Comparison of ENCODE assay signal across 8 mouse cellular contexts in the genomic region with DNA sequence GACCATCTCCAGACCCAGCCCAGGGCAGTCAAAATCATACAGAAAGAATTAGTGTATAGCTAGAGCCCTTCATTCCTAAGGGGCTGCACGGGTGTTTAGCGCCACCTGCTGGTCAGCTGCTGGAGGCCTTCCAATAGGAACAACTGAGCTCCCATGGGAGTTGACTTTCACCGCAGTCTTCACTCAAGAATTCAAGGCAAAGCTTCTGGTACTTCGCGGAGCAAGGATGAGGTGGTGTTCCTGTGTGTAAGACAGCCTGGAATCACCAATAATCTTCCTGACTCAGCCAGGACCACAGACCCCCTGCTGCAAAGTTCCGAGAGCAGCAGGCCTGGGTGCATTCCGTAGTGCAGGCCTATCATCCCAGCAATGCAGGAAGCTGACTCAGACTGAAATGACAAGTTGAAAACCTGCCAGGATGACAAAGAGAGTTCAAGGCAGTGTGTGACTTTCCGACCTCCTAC. TPM values are rescaled to one million over a fixed set of nuclear protein-coding genes. Genes with fewer than 3 reads are reported as not detected.
DNase-seq lines count a peak whose midpoint lies in the region; ATAC-seq and TF ChIP-seq lines count a peak whose summit lies in the region.

No protein-coding gene starts in this region.

- H3K4me1 ChIP-seq in forebrain, embryonic 11.5 days (replicated peaks; ENCODE audit: control insufficient read depth, insufficient read depth, low read length), result peaks cover 2% of the 10 kb centered on the region; the same call in 1 of the 2 replicates
- peaks cover 20% of the 10 kb centered on the region for H3K4me1 ChIP-seq in heart, embryonic 16.5 days (ENCODE audit: control insufficient read depth, insufficient read depth, low read length)
- peaks cover 24% of the 10 kb centered on the region for H3K4me1 ChIP-seq in liver, postnatal 0 days (ENCODE audit: insufficient read depth)
- no peaks in the 10 kb centered on the region for H3K4me1 ChIP-seq in neural tube, embryonic 14.5 days (ENCODE audit: control insufficient read depth, insufficient read depth, low read length)

- no peak overlapping the region for H3K4me3 ChIP-seq in forebrain, embryonic 11.5 days (ENCODE audit: low read depth, low read length)
- peak overlapping the region; percentile 31 for H3K4me3 ChIP-seq in heart, embryonic 16.5 days (ENCODE audit: low read length)
- no peak overlapping the region for H3K4me3 ChIP-seq in liver, postnatal 0 days (ENCODE audit: low read depth, low read length)
- no peak overlapping the region for H3K4me3 ChIP-seq in neural tube, embryonic 14.5 days (ENCODE audit: low read depth, low read length)

- TF ChIP-seq EP300 in liver, postnatal 0 days (IDR thresholded peaks at IDR 0.05; ENCODE audit: low read depth), result peak; percentile 30; the same call in 1 of the 2 replicates

- WGBS in forebrain, embryonic 11.5 days, result 36% methylated on average over 8 of the region's 8 CpGs
- 12% methylated on average over 8 of the region's 8 CpGs for WGBS in heart, embryonic 16.5 days
- 30% methylated on average over 8 of the region's 8 CpGs for WGBS in liver, postnatal 0 days (ENCODE audit: insufficient replicate concordance)
- WGBS in neural tube, embryonic 14.5 days, result 32% methylated on average over 8 of the region's 8 CpGs

- H3K27me3 ChIP-seq in forebrain, embryonic 11.5 days (ENCODE audit: control insufficient read depth, insufficient read depth, low read length), result no peaks in the 10 kb centered on the region
- H3K27me3 ChIP-seq in heart, embryonic 16.5 days (ENCODE audit: control insufficient read depth, insufficient read depth, low read length), result no peaks in the 10 kb centered on the region
- no peaks in the 10 kb centered on the region for H3K27me3 ChIP-seq in liver, postnatal 0 days (ENCODE audit: insufficient read depth, low read length)
- no peaks in the 10 kb centered on the region for H3K27me3 ChIP-seq in neural tube, embryonic 14.5 days (ENCODE audit: control insufficient read depth, insufficient read depth, low read length)

- no peak overlapping the region for H3K4me2 ChIP-seq in forebrain, embryonic 11.5 days (ENCODE audit: low read depth, low read length, severe bottlenecking)
- peak overlapping the region; percentile 56 for H3K4me2 ChIP-seq in heart, embryonic 16.5 days (ENCODE audit: low read depth, low read length)
- no peak overlapping the region for H3K4me2 ChIP-seq in liver, postnatal 0 days (ENCODE audit: low read depth, low read length)
- no peak overlapping the region for H3K4me2 ChIP-seq in neural tube, embryonic 14.5 days (ENCODE audit: low read depth, low read length)

- H3K27ac ChIP-seq in forebrain, embryonic 11.5 days (ENCODE audit: low read depth, low read length), result no peak overlapping the region
- peak overlapping the region; percentile 64 for H3K27ac ChIP-seq in heart, embryonic 16.5 days (ENCODE audit: low read length)
- no peak overlapping the region for H3K27ac ChIP-seq in liver, postnatal 0 days (ENCODE audit: low read depth)
- no peak overlapping the region for H3K27ac ChIP-seq in neural tube, embryonic 14.5 days (ENCODE audit: low read depth, low read length)

- H3K36me3 ChIP-seq in forebrain, embryonic 11.5 days (ENCODE audit: control insufficient read depth, insufficient read depth, low read length), result no peaks in the 10 kb centered on the region
- H3K36me3 ChIP-seq in heart, embryonic 16.5 days (ENCODE audit: control insufficient read depth, insufficient read depth), result no peaks in the 10 kb centered on the region
- no peaks in the 10 kb centered on the region for H3K36me3 ChIP-seq in liver, postnatal 0 days (replicated peaks; ENCODE audit: insufficient read depth, low read length)
- H3K36me3 ChIP-seq in neural tube, embryonic 14.5 days (ENCODE audit: control insufficient read depth, insufficient read depth, low read length), result no peaks in the 10 kb centered on the region

- peak; percentile 67; the same call in 1 of the 2 replicates for ATAC-seq in forebrain, embryonic 11.5 days (replicated peaks; ENCODE audit: low FRiP score)
- peak; percentile 66 for ATAC-seq in heart, embryonic 16.5 days (replicated peaks; ENCODE audit: extremely low read depth, insufficient read depth, low FRiP score)
- peak; percentile 36 for ATAC-seq in liver, postnatal 0 days
- ATAC-seq in neural tube, embryonic 14.5 days (ENCODE audit: low read depth), result peak; percentile 38; the same call in 1 of the 2 replicates

- DNase-seq in CD8-positive naive resting alpha-beta T cell, adult 2 months (ENCODE audit: low read depth in 2 of 2, low spot score in 2 of 2), result peak; percentile 73 to 76
- DNase-seq in c-Kit-negative CD71-positive TER-119-positive erythroid progenitor cells, embryonic 14.5 days (ENCODE audit: low read depth, low spot score), result peak; percentile 69
- DNase-seq in forebrain, embryonic 11.5 days (ENCODE audit: low spot score), result peak; percentile 93
- peak; percentile 84 to 94 for DNase-seq in kidney, postnatal 36 days
- DNase-seq in liver, postnatal 0 days, result peak; percentile 91
- DNase-seq in testis, postnatal 10 days (ENCODE audit: low spot score), result peak; percentile 93

- TF ChIP-seq CTCF in liver, postnatal 0 days (IDR thresholded peaks at IDR 0.05; ENCODE audit: low read depth), result peak; percentile 99

- H3K9ac ChIP-seq in forebrain, embryonic 11.5 days (ENCODE audit: low read length), result no peak overlapping the region
- peak overlapping the region; percentile 44 for H3K9ac ChIP-seq in heart, embryonic 16.5 days (ENCODE audit: low read length)
- no peak overlapping the region for H3K9ac ChIP-seq in liver, postnatal 0 days (replicated peaks)
- no peak overlapping the region for H3K9ac ChIP-seq in neural tube, embryonic 14.5 days (replicated peaks; ENCODE audit: low read depth, low read length)

- no peaks in the 10 kb centered on the region for H3K9me3 ChIP-seq in forebrain, embryonic 11.5 days (ENCODE audit: control insufficient read depth, low read length)
- no peaks in the 10 kb centered on the region for H3K9me3 ChIP-seq in heart, embryonic 16.5 days (replicated peaks; ENCODE audit: control insufficient read depth, low read length)
- H3K9me3 ChIP-seq in liver, postnatal 0 days (ENCODE audit: low read length), result no peaks in the 10 kb centered on the region
- no peaks in the 10 kb centered on the region for H3K9me3 ChIP-seq in neural tube, embryonic 14.5 days (ENCODE audit: control insufficient read depth, low read length)

RNA-seq across cellular contexts. Expression of gene Hsp90aa1, which starts 0.5 kb away (rescaled TPM):
- polyA plus RNA-seq in forebrain, embryonic 11.5 days (2014; fragmentation: Nextera tagmentation; extraction: Ambion mirVana), result 1,424 and 1,481 TPM in 2 replicates
- 622 and 694 TPM in 2 replicates for polyA plus RNA-seq in heart, embryonic 16.5 days (2015; fragmentation: Nextera tagmentation; extraction: Ambion mirVana)
- 231 and 250 TPM in 2 replicates for polyA plus RNA-seq in liver, postnatal 0 days (2015; fragmentation: Nextera tagmentation; extraction: Ambion mirVana)
- 1,424 and 1,546 TPM in 2 replicates for polyA plus RNA-seq in neural tube, embryonic 14.5 days (2014; fragmentation: Nextera tagmentation; extraction: Ambion mirVana)

RNA-seq across cellular contexts. Expression of gene 1700001K19Rik, which starts 20.6 kb away (rescaled TPM):
- 0.27 TPM in 1 of 2 replicates, not detected in the other for polyA plus RNA-seq in forebrain, embryonic 11.5 days (2014; fragmentation: Nextera tagmentation; extraction: Ambion mirVana)
- polyA plus RNA-seq in heart, embryonic 16.5 days (2015; fragmentation: Nextera tagmentation; extraction: Ambion mirVana), result not detected in 2 replicates
- not detected in 2 replicates for polyA plus RNA-seq in liver, postnatal 0 days (2015; fragmentation: Nextera tagmentation; extraction: Ambion mirVana)
- 0.28 and 0.44 TPM in 2 replicates for polyA plus RNA-seq in neural tube, embryonic 14.5 days (2014; fragmentation: Nextera tagmentation; extraction: Ambion mirVana)

RNA-seq across cellular contexts. Expression of gene Wdr20, which starts 34.7 kb away (rescaled TPM):
- 25.2 and 30.4 TPM in 2 replicates for polyA plus RNA-seq in forebrain, embryonic 11.5 days (2014; fragmentation: Nextera tagmentation; extraction: Ambion mirVana)
- 15.8 and 18.0 TPM in 2 replicates for polyA plus RNA-seq in heart, embryonic 16.5 days (2015; fragmentation: Nextera tagmentation; extraction: Ambion mirVana)
- 6.4 and 7.0 TPM in 2 replicates for polyA plus RNA-seq in liver, postnatal 0 days (2015; fragmentation: Nextera tagmentation; extraction: Ambion mirVana)
- 26.9 and 27.7 TPM in 2 replicates for polyA plus RNA-seq in neural tube, embryonic 14.5 days (2014; fragmentation: Nextera tagmentation; extraction: Ambion mirVana)
